Mouse (Mus musculus) 416B (cell line): Measurements from ENCODE around the gene Sprr2a1.
"Not testable (repeated sequence)": the region's sequence is repeated elsewhere in the genome, so short reads cannot be mapped to it uniquely, and the experiment has no call there.

ENCODE experiments used
- DNase-seq: peaks from one replicate; pipeline ENCODE4 v3.0.0; 2011; ENCODE audit warnings: low read depth

The Sprr2a1 gene

GRCm38 (mm10) chr3:92215569-92215968 lies at the start of gene Sprr2a1, which contains the start of gene Sprr2a2:
Gene Sprr2a1 (plus strand): TSS chr3:92215799.
Gene Sprr2a2 (plus strand): TSS chr3:92215920.
- not testable (repeated sequence) for DNase-seq

GRCm38 (mm10) chr3:92169847-92170246 lies 45.8 kb upstream of the Sprr2a1 start:
- DNase-seq: no peak

- no peak for DNase-seq
These were observed 38.7 kb upstream of the Sprr2a1 start for GRCm38 (mm10) chr3:92176880-92177279.

GRCm38 (mm10) chr3:92195512-92196200 lies 19.9 kb upstream of the Sprr2a1 start:
- DNase-seq: no peak

GRCm38 (mm10) chr3:92211133-92211925 lies 4.3 kb upstream of the Sprr2a1 start:
- not testable (repeated sequence) for DNase-seq

GRCm38 (mm10) chr3:92212059-92212458 lies 3.5 kb upstream of the Sprr2a1 start:
- not testable (repeated sequence) for DNase-seq

- DNase-seq: not testable (repeated sequence)
These were observed 1.9 kb upstream of the Sprr2a1 start for GRCm38 (mm10) chr3:92213651-92214050.

GRCm38 (mm10) chr3:92219031-92219430 lies 3.4 kb downstream of the Sprr2a1 start:
- DNase-seq: not testable (repeated sequence)

- not testable (repeated sequence) for DNase-seq
These were observed 8.1 kb downstream of the Sprr2a1 start for GRCm38 (mm10) chr3:92223708-92224107.

GRCm38 (mm10) chr3:92227410-92227809 lies 11.8 kb downstream of the Sprr2a1 start:
- DNase-seq: not testable (repeated sequence)

- not testable (repeated sequence) for DNase-seq
These were observed 21.0 kb downstream of the Sprr2a1 start for GRCm38 (mm10) chr3:92236463-92237189.

- not testable (repeated sequence) for DNase-seq
These were observed 23.1 kb downstream of the Sprr2a1 start for GRCm38 (mm10) chr3:92238736-92239135.

GRCm38 (mm10) chr3:92239197-92239596 lies 23.6 kb downstream of the Sprr2a1 start:
- not testable (repeated sequence) for DNase-seq

GRCm38 (mm10) chr3:92244833-92245232 lies 29.2 kb downstream of the Sprr2a1 start:
- not testable (repeated sequence) for DNase-seq

GRCm38 (mm10) chr3:92246245-92246644 lies 30.6 kb downstream of the Sprr2a1 start:
- DNase-seq: not testable (repeated sequence)

GRCm38 (mm10) chr3:92248494-92248893 lies 32.9 kb downstream of the Sprr2a1 start:
- DNase-seq: not testable (repeated sequence)

- not testable (repeated sequence) for DNase-seq
These were observed 34.9 kb downstream of the Sprr2a1 start for GRCm38 (mm10) chr3:92250450-92250849.

- DNase-seq: not testable (repeated sequence)
These were observed 38.3 kb downstream of the Sprr2a1 start for GRCm38 (mm10) chr3:92253860-92254259.

GRCm38 (mm10) chr3:92258526-92258925 lies 42.9 kb downstream of the Sprr2a1 start:
- DNase-seq: not testable (repeated sequence)

GRCm38 (mm10) chr3:92263462-92263861 lies 47.9 kb downstream of the Sprr2a1 start:
- not testable (repeated sequence) for DNase-seq
